Comparison of ENCODE assay signal across 11 mouse cellular contexts in genomic region chr7:12913556-12913955, GRCm38 (mm10). TPM values are rescaled to one million over a fixed set of nuclear protein-coding genes. Genes with fewer than 3 reads are reported as not detected.
DNase-seq lines count a peak whose midpoint lies in the region; ATAC-seq lines count a peak whose summit lies in the region.
"Had no signal": no experiment of that assay in that cellular context is flagged by ENCODE, and none has a peak within 500 bp of the region (broad histone marks: within the 10 kb centered on the region; RNA-seq: fewer than 3 reads in every experiment).

No protein-coding gene starts in this region.

- no peaks in the 10 kb centered on the region for H3K27me3 ChIP-seq in forebrain, embryonic 13.5 days
- H3K27me3 ChIP-seq: lung, embryonic 15.5 days had no signal

- ATAC-seq in CD4-positive, CD25-positive, alpha-beta regulatory T cell, adult 4 months, result no peak
- no peak for ATAC-seq in forebrain, embryonic 13.5 days

- no peak overlapping the region for H3K27ac ChIP-seq in forebrain, embryonic 13.5 days
- H3K27ac ChIP-seq: lung, embryonic 15.5 days had no signal

- H3K9me3 ChIP-seq in forebrain, embryonic 13.5 days (replicated peaks), result no peaks in the 10 kb centered on the region
- H3K9me3 ChIP-seq: lung, embryonic 15.5 days had no signal

- peaks cover 7% of the 10 kb centered on the region for H3K36me3 ChIP-seq in forebrain, embryonic 13.5 days (ENCODE audit: poor library complexity, severe bottlenecking)

- peaks cover 7% of the 10 kb centered on the region for H3K4me1 ChIP-seq in forebrain, embryonic 13.5 days

- DNase-seq in CD4-positive, CD25-positive, alpha-beta regulatory T cell, adult 2 months (ENCODE audit: low read depth, low spot score), result peak; percentile 71
- DNase-seq in kidney, postnatal 10 days, result peak; percentile 13
- DNase-seq in kidney, postnatal 25 days, result no peak
- peak; percentile 18 for DNase-seq in thymus, postnatal 4 days
- no peak for DNase-seq in thymus, adult 18-20 months
- no peak for DNase-seq in right cerebral cortex, adult 2 months (ENCODE audit: low spot score in 2 of 2)
- DNase-seq: adrenal gland, adult 8-10 months; layer of hippocampus, adult 9-11 months had no signal

- H3K4me3 ChIP-seq in forebrain, embryonic 13.5 days, result no peak overlapping the region
- H3K4me3 ChIP-seq: lung, embryonic 15.5 days had no signal

- no peak overlapping the region for H3K9ac ChIP-seq in forebrain, embryonic 13.5 days
- H3K9ac ChIP-seq: lung, embryonic 15.5 days had no signal

- H3K4me2 ChIP-seq in forebrain, embryonic 13.5 days, result no peak overlapping the region
- H3K4me2 ChIP-seq: lung, embryonic 15.5 days had no signal

RNA-seq across cellular contexts. Expression of gene Rps5, which starts 8.5 kb away (rescaled TPM):
- 1,000 to 10,000 TPM; 2,766 to 2,852 TPM for polyA plus RNA-seq in CD4-positive, CD25-positive, alpha-beta regulatory T cell, adult 4 months (2017; shearing (Covaris generic))
- 820 and 824 TPM in 2 replicates for polyA plus RNA-seq in forebrain, embryonic 13.5 days (2015; fragmentation: Nextera tagmentation; extraction: Ambion mirVana)

RNA-seq across cellular contexts. Expression of gene Rnf225, which starts 13.7 kb away (rescaled TPM):
- polyA plus RNA-seq in CD4-positive, CD25-positive, alpha-beta regulatory T cell, adult 4 months (2017; shearing (Covaris generic)), result not detected
- 0.74 and 0.78 TPM in 2 replicates for polyA plus RNA-seq in forebrain, embryonic 13.5 days (2015; fragmentation: Nextera tagmentation; extraction: Ambion mirVana)

RNA-seq across cellular contexts. Expression of gene Zscan22, which starts 15.9 kb away (rescaled TPM):
- 10 to 100 TPM in 1 of 2 experiments, 1 to 10 TPM in 1; 8.2 to 15.0 TPM for polyA plus RNA-seq in CD4-positive, CD25-positive, alpha-beta regulatory T cell, adult 4 months (2017; shearing (Covaris generic))
- polyA plus RNA-seq in forebrain, embryonic 13.5 days (2015; fragmentation: Nextera tagmentation; extraction: Ambion mirVana), result 11.8 and 13.6 TPM in 2 replicates

RNA-seq across cellular contexts. Expression of gene Zfp128, which starts 32.6 kb away (rescaled TPM):
- 1 to 10 TPM; 1.0 to 1.7 TPM for polyA plus RNA-seq in CD4-positive, CD25-positive, alpha-beta regulatory T cell, adult 4 months (2017; shearing (Covaris generic))
- polyA plus RNA-seq in forebrain, embryonic 13.5 days (2015; fragmentation: Nextera tagmentation; extraction: Ambion mirVana), result 7.0 and 7.5 TPM in 2 replicates

RNA-seq across cellular contexts. Expression of gene Zfp324, which starts 52.1 kb away (rescaled TPM):
- polyA plus RNA-seq in CD4-positive, CD25-positive, alpha-beta regulatory T cell, adult 4 months (2017; shearing (Covaris generic)), result 1 to 10 TPM; 2.2 to 2.7 TPM
- polyA plus RNA-seq in forebrain, embryonic 13.5 days (2015; fragmentation: Nextera tagmentation; extraction: Ambion mirVana), result 12.3 and 12.5 TPM in 2 replicates

Comparison
In these comparisons a context has a peak if more than half of its experiments do, and no peak if none do; other contexts are left out.
1. DNase-seq: peak in CD4-positive, CD25-positive, alpha-beta regulatory T cell, adult 2 months (single experiment), kidney, postnatal 10 days (single experiment) and thymus, postnatal 4 days (single experiment); none in kidney, postnatal 25 days (0 of 2), thymus, adult 18-20 months (0 of 2) and right cerebral cortex, adult 2 months (0 of 2).